In genomic region chr9:50533791-50534190, GRCm38 (mm10) we compare ENCODE assay signal across 15 mouse cellular contexts. TPM values are rescaled to one million over a fixed set of nuclear protein-coding genes. Genes with fewer than 3 reads are reported as not detected.
A peak's percentile ranks its signal among the peaks of the same experiment; 100 is the strongest.
DNase-seq lines count a peak whose midpoint lies in the region; ATAC-seq lines count a peak whose summit lies in the region.
"Had no signal": no experiment of that assay in that cellular context is flagged by ENCODE, and none has a peak within 500 bp of the region (broad histone marks: within the 10 kb centered on the region; RNA-seq: fewer than 3 reads in every experiment).

No protein-coding gene starts in this region.

- H3K9me3 ChIP-seq in liver, embryonic 16.5 days (replicated peaks; ENCODE audit: control insufficient read depth, low read length), result no peaks in the 10 kb centered on the region
- no peaks in the 10 kb centered on the region for H3K9me3 ChIP-seq in heart, embryonic 10.5 days
- H3K9me3 ChIP-seq: forebrain, embryonic 12.5 days had no signal

- peak overlapping the region; percentile 21; the same call in 1 of the 2 replicates for H3K27ac ChIP-seq in liver, embryonic 16.5 days (ENCODE audit: low read length)
- no peak overlapping the region for H3K27ac ChIP-seq in heart, embryonic 10.5 days
- H3K27ac ChIP-seq: forebrain, embryonic 12.5 days had no signal

- ATAC-seq in liver, embryonic 16.5 days (ENCODE audit: low read depth), result no peak

- DNase-seq in B cell, adult 2 months, result peak; percentile 19 to 28
- peak; percentile 42 for DNase-seq in CD4-positive helper T cell, adult 2 months (ENCODE audit: low read depth, low spot score)
- DNase-seq in brain, adult 2 months (ENCODE audit: low read depth, low spot score), result peak; percentile 10
- DNase-seq in urinary bladder, postnatal 25 days (ENCODE audit: low spot score), result no peak
- DNase-seq in frontal cortex, adult 2 months (ENCODE audit: extremely low spot score in 1 of 2, low spot score in 1 of 2), result no peak
- no peak for DNase-seq in heart, embryonic 10.5 days (ENCODE audit: low spot score)
- no peak for DNase-seq in frontal cortex, postnatal 10 days (ENCODE audit: low spot score in 2 of 2)
- DNase-seq: adrenal gland, postnatal 14 days; cerebellum, adult 11-12 months; gastrocnemius, postnatal 14 days; heart, postnatal 10 days had no signal

- no peak overlapping the region for H3K4me3 ChIP-seq in liver, embryonic 16.5 days (ENCODE audit: low read depth, low read length)
- H3K4me3 ChIP-seq in heart, embryonic 10.5 days, result no peak overlapping the region
- H3K4me3 ChIP-seq: forebrain, embryonic 12.5 days had no signal

- H3K4me2 ChIP-seq in liver, embryonic 16.5 days (ENCODE audit: low read depth, low read length), result peak overlapping the region; percentile 22
- H3K4me2 ChIP-seq: forebrain, embryonic 12.5 days had no signal

- peaks cover 2% of the 10 kb centered on the region for H3K4me1 ChIP-seq in liver, embryonic 16.5 days (ENCODE audit: control insufficient read depth, low read depth, low read length)
- no peaks in the 10 kb centered on the region for H3K4me1 ChIP-seq in heart, embryonic 10.5 days
- H3K4me1 ChIP-seq: forebrain, embryonic 12.5 days had no signal

- H3K27me3 ChIP-seq in liver, embryonic 16.5 days (ENCODE audit: control insufficient read depth, insufficient read depth, low read depth, low read length), result no peaks in the 10 kb centered on the region
- H3K27me3 ChIP-seq in heart, embryonic 10.5 days (ENCODE audit: insufficient read depth, poor library complexity, severe bottlenecking), result no peaks in the 10 kb centered on the region
- H3K27me3 ChIP-seq: forebrain, embryonic 12.5 days had no signal

- WGBS in liver, embryonic 16.5 days (ENCODE audit: insufficient replicate concordance), result 55% methylated on average over 3 of the region's 3 CpGs
- WGBS in heart, embryonic 10.5 days, result 70% methylated on average over 3 of the region's 3 CpGs

- H3K36me3 ChIP-seq in liver, embryonic 16.5 days (ENCODE audit: control insufficient read depth, insufficient read depth), result no peaks in the 10 kb centered on the region
- H3K36me3 ChIP-seq in heart, embryonic 10.5 days, result no peaks in the 10 kb centered on the region
- H3K36me3 ChIP-seq: forebrain, embryonic 12.5 days had no signal

- H3K9ac ChIP-seq in liver, embryonic 16.5 days (ENCODE audit: low read depth, low read length), result no peak overlapping the region
- H3K9ac ChIP-seq: forebrain, embryonic 12.5 days had no signal

RNA-seq across cellular contexts. Expression of gene Pts, which starts 5.3 kb away (rescaled TPM):
- 30.1 and 30.5 TPM in 2 replicates for polyA plus RNA-seq in liver, embryonic 16.5 days (2015; fragmentation: Nextera tagmentation; extraction: Ambion mirVana)
- polyA plus RNA-seq in frontal cortex, adult 2 months (2012; rRNA removed), result 73.9 and 76.7 TPM in 2 replicates
- 78.6 and 92.2 TPM in 2 replicates for polyA plus RNA-seq in heart, embryonic 10.5 days (2016; fragmentation: Nextera tagmentation; extraction: Ambion mirVana)

RNA-seq across cellular contexts. Expression of gene Il18, which starts 20.8 kb away (rescaled TPM):
- 12.0 and 13.3 TPM in 2 replicates for polyA plus RNA-seq in liver, embryonic 16.5 days (2015; fragmentation: Nextera tagmentation; extraction: Ambion mirVana)
- 55.8 and 70.2 TPM in 2 replicates for polyA plus RNA-seq in frontal cortex, adult 2 months (2012; rRNA removed)
- polyA plus RNA-seq in heart, embryonic 10.5 days (2016; fragmentation: Nextera tagmentation; extraction: Ambion mirVana), result 2.4 and 2.5 TPM in 2 replicates

RNA-seq across cellular contexts. Expression of gene Bco2, which starts 21.2 kb away (rescaled TPM):
- 0.50 and 0.87 TPM in 2 replicates for polyA plus RNA-seq in liver, embryonic 16.5 days (2015; fragmentation: Nextera tagmentation; extraction: Ambion mirVana)
- 4.0 and 4.3 TPM in 2 replicates for polyA plus RNA-seq in frontal cortex, adult 2 months (2012; rRNA removed)
- polyA plus RNA-seq in heart, embryonic 10.5 days (2016; fragmentation: Nextera tagmentation; extraction: Ambion mirVana), result 0.21 TPM in 1 of 2 replicates, not detected in the other

RNA-seq across cellular contexts. Expression of gene Tex12, which starts 27.3 kb away (rescaled TPM):
- not detected in 2 replicates for polyA plus RNA-seq in liver, embryonic 16.5 days (2015; fragmentation: Nextera tagmentation; extraction: Ambion mirVana)
- not detected in 2 replicates for polyA plus RNA-seq in frontal cortex, adult 2 months (2012; rRNA removed)
- polyA plus RNA-seq in heart, embryonic 10.5 days (2016; fragmentation: Nextera tagmentation; extraction: Ambion mirVana), result 0.25 TPM in 1 of 2 replicates, not detected in the other
- polyA plus RNA-seq: embryonic facial prominence, embryonic 11.5 days; limb, embryonic 11.5 days had no signal

RNA-seq across cellular contexts. Expression of gene Plet1, which starts 39.5 kb away (rescaled TPM):
- 0.27 and 0.51 TPM in 2 replicates for polyA plus RNA-seq in liver, embryonic 16.5 days (2015; fragmentation: Nextera tagmentation; extraction: Ambion mirVana)
- polyA plus RNA-seq in frontal cortex, adult 2 months (2012; rRNA removed), result 0.58 and 0.90 TPM in 2 replicates
- polyA plus RNA-seq in heart, embryonic 10.5 days (2016; fragmentation: Nextera tagmentation; extraction: Ambion mirVana), result 2.2 and 4.2 TPM in 2 replicates

Comparison
In these comparisons a context has a peak if more than half of its experiments do, and no peak if none do; other contexts are left out.
1. DNase-seq: peak in B cell, adult 2 months (2 of 2), CD4-positive helper T cell, adult 2 months (single experiment) and brain, adult 2 months (single experiment); none in urinary bladder, postnatal 25 days (single experiment), frontal cortex, adult 2 months (0 of 2), heart, embryonic 10.5 days (single experiment) and frontal cortex, postnatal 10 days (0 of 2).